Mouse (Mus musculus) neural tube, embryonic 14.5 days (tissue): ENCODE data around the gene Cep170b. TPM values are rescaled to one million over a fixed set of nuclear protein-coding genes. Genes with fewer than 3 reads are reported as not detected.
A peak's percentile ranks its signal among the peaks of the same experiment; 100 is the strongest.

Experiments
- ATAC-seq: fragments of 200-750 bp; cut with Nextera tagmentation; 2 replicates; pipeline ENCODE4 v1.8.0; 2017; ENCODE audit warnings: low read depth, mild to moderate bottlenecking, moderate TSS enrichment, moderate library complexity
- H3K27ac ChIP-seq: fragments of 300-500 bp; sonication (generic); 2 replicates; pipeline ENCODE4 v1.5.1; 2014; ENCODE audit warnings: low read depth, mild to moderate bottlenecking, control low read depth, low read length, moderate library complexity, mixed read lengths
- H3K27me3 ChIP-seq: fragments of 300-500 bp; sonication (generic); 2 replicates; pipeline ENCODE4 v1.6.1; 2014; ENCODE audit warnings: low read length; ENCODE audit not compliant: control insufficient read depth, insufficient read depth
- H3K36me3 ChIP-seq: fragments of 300-500 bp; sonication (generic); 2 replicates; pipeline ENCODE4 v1.6.1; 2014; ENCODE audit warnings: low read length, mixed read lengths; ENCODE audit not compliant: control insufficient read depth, insufficient read depth
- H3K4me1 ChIP-seq: fragments of 300-500 bp; sonication (generic); 2 replicates; pipeline ENCODE4 v1.6.1; 2014; ENCODE audit warnings: low read length; ENCODE audit not compliant: control insufficient read depth, insufficient read depth
- H3K4me2 ChIP-seq: fragments of 300-500 bp; sonication (generic); 2 replicates; pipeline ENCODE4 v1.6.1; 2014; ENCODE audit warnings: mild to moderate bottlenecking, low read depth, low read length, control low read depth
- H3K4me3 ChIP-seq: fragments of 300-500 bp; sonication (generic); 2 replicates; pipeline ENCODE4 v1.5.1; 2014; ENCODE audit warnings: low read depth, low read length, control low read depth, mixed read lengths
- H3K9ac ChIP-seq: fragments of 300-500 bp; sonication (generic); replicated peaks from 2 replicates; pipeline ENCODE4 v1.6.1; 2014; ENCODE audit warnings: low read depth, mild to moderate bottlenecking, control low read depth, low read length, mixed read lengths
- H3K9me3 ChIP-seq: fragments of 300-500 bp; sonication (generic); 2 replicates; pipeline ENCODE4 v1.6.1; 2016; ENCODE audit warnings: low read length; ENCODE audit not compliant: control insufficient read depth
- WGBS: fragments of 180-500 bp; shearing (Covaris S2); extraction: QIAGEN DNeasy Blood & Tissue Kit; methylation state at CpG from one replicate; pipeline ENCODE4 v1.1.7; 2014; 5-methylcytosine and 5-hydroxymethylcytosine counted together
- polyA plus RNA-seq: library from polyadenylated mRNA; unstranded; fragments of >200 nt; fragmentation: Nextera tagmentation; extraction: Ambion mirVana; gene quantifications from 2 replicates; pipeline ENCODE4 v1.2.1, GENCODE M21; 2014

Gene Cep170b
- polyA plus RNA-seq, 1 experiment from 2014 or later = 36.1 TPM

GRCm38 (mm10) chr12:112696806-112697425, 23.3 kb upstream of the Cep170b start:
- Histone ChIP-seq H3K4me3 (no peak overlapping the region), H3K36me3 (no peaks in the 10 kb centered on the region), H3K9ac (no peak overlapping the region), H3K27me3 (no peaks in the 10 kb centered on the region), H3K9me3 (no peaks in the 10 kb centered on the region), H3K4me1 (peaks cover 21% of the 10 kb centered on the region), H3K27ac (no peak overlapping the region), H3K4me2 (no peak overlapping the region)
- ATAC-seq = no peak
- 84% methylated on average over 3 of the region's 3 CpGs for WGBS

GRCm38 (mm10) chr12:112700522-112700921, 19.7 kb upstream of the Cep170b start:
- WGBS = 10% methylated on average over 15 of the region's 15 CpGs
- peaks cover 7% of the 10 kb centered on the region; the same call in 1 of the 2 replicates for H3K4me1 ChIP-seq
- H3K27me3 ChIP-seq = no peaks in the 10 kb centered on the region
- H3K4me3 ChIP-seq = no peak overlapping the region
- H3K9ac ChIP-seq = peak overlapping the region; percentile 28; the same call in 1 of the 2 replicates
- H3K4me2 ChIP-seq = no peak overlapping the region
- H3K27ac ChIP-seq = no peak overlapping the region
- H3K9me3 ChIP-seq = no peaks in the 10 kb centered on the region
- peak; percentile 69 for ATAC-seq
- no peaks in the 10 kb centered on the region for H3K36me3 ChIP-seq

- Histone ChIP-seq H3K27me3 (no peaks in the 10 kb centered on the region), H3K9me3 (no peaks in the 10 kb centered on the region), H3K36me3 (no peaks in the 10 kb centered on the region), H3K4me3 (no peak overlapping the region), H3K27ac (no peak overlapping the region), H3K4me1 (peaks cover 7% of the 10 kb centered on the region; the same call in 1 of the 2 replicates), H3K4me2 (no peak overlapping the region), H3K9ac (no peak overlapping the region)
- ATAC-seq = no peak
- WGBS = 80% methylated on average over 6 of the region's 6 CpGs
These were observed 17.6 kb upstream of the Cep170b start for GRCm38 (mm10) chr12:112702374-112703320.

GRCm38 (mm10) chr12:112706704-112707572, 13.3 kb upstream of the Cep170b start:
- H3K4me2 ChIP-seq = peak overlapping the region; percentile 23; the same call in 1 of the 2 replicates
- no peak overlapping the region for H3K4me3 ChIP-seq
- H3K9me3 ChIP-seq = no peaks in the 10 kb centered on the region
- peak overlapping the region; percentile 34; the same call in 1 of the 2 replicates for H3K9ac ChIP-seq
- no peak overlapping the region for H3K27ac ChIP-seq
- no peaks in the 10 kb centered on the region for H3K4me1 ChIP-seq
- H3K36me3 ChIP-seq = no peaks in the 10 kb centered on the region
- no peaks in the 10 kb centered on the region for H3K27me3 ChIP-seq
- WGBS = 11% methylated on average over 32 of the region's 32 CpGs
- peak; percentile 85 for ATAC-seq

- Histone ChIP-seq H3K27ac (no peak overlapping the region), H3K4me3 (no peak overlapping the region), H3K9me3 (no peaks in the 10 kb centered on the region), H3K4me2 (no peak overlapping the region), H3K36me3 (no peaks in the 10 kb centered on the region), H3K9ac (peak overlapping the region; percentile 34; the same call in 1 of the 2 replicates), H3K27me3 (no peaks in the 10 kb centered on the region), H3K4me1 (no peaks in the 10 kb centered on the region)
- peak; percentile 39 for ATAC-seq
- WGBS = 27% methylated on average over 8 of the region's 8 CpGs
These were observed 12.7 kb upstream of the Cep170b start for GRCm38 (mm10) chr12:112707573-112707869.

- Histone ChIP-seq H3K9me3 (no peaks in the 10 kb centered on the region), H3K27me3 (no peaks in the 10 kb centered on the region), H3K27ac (no peak overlapping the region), H3K4me3 (no peak overlapping the region), H3K36me3 (no peaks in the 10 kb centered on the region), H3K4me1 (no peaks in the 10 kb centered on the region), H3K9ac (no peak overlapping the region), H3K4me2 (no peak overlapping the region)
- WGBS = 68% methylated on average over 3 of the region's 3 CpGs
- ATAC-seq = peak; percentile 22; the same call in 1 of the 2 replicates
These were observed 6.3 kb upstream of the Cep170b start for GRCm38 (mm10) chr12:112713984-112714383.

- Histone ChIP-seq H3K9ac (no peak overlapping the region), H3K4me1 (0 out of 2 replicates have a peak, but pooled peaks cover 2% of the 10 kb centered on the region), H3K27ac (no peak overlapping the region), H3K4me2 (no peak overlapping the region), H3K36me3 (no peaks in the 10 kb centered on the region), H3K27me3 (peaks cover 5% of the 10 kb centered on the region), H3K4me3 (no peak overlapping the region), H3K9me3 (no peaks in the 10 kb centered on the region)
- 26% methylated on average over 7 of the region's 7 CpGs for WGBS
- ATAC-seq = no peak
These were observed 3.1 kb upstream of the Cep170b start for GRCm38 (mm10) chr12:112717140-112717539.

GRCm38 (mm10) chr12:112718995-112719394, 1.3 kb upstream of the Cep170b start:
- H3K4me3 ChIP-seq = no peak overlapping the region
- H3K9ac ChIP-seq = no peak overlapping the region
- no peaks in the 10 kb centered on the region for H3K9me3 ChIP-seq
- no peaks in the 10 kb centered on the region for H3K36me3 ChIP-seq
- no peak for ATAC-seq
- no peak overlapping the region for H3K4me2 ChIP-seq
- peaks cover 10% of the 10 kb centered on the region for H3K4me1 ChIP-seq
- WGBS = 63% methylated on average over 5 of the region's 5 CpGs
- H3K27me3 ChIP-seq = peaks cover 5% of the 10 kb centered on the region
- H3K27ac ChIP-seq = no peak overlapping the region
